Mouse (Mus musculus) C2C12 (cell line): ENCODE results near the gene Gm42517. TPM values are rescaled to one million over a fixed set of nuclear protein-coding genes. Genes with fewer than 3 reads are reported as not detected.

Experiments used
- H3K27me3 ChIP-seq: one replicate; pipeline ENCODE4 v1.6.1; 2011; ENCODE audit not compliant: control insufficient read depth, insufficient read depth, insufficient read length
- H3K36me3 ChIP-seq: one replicate; pipeline ENCODE4 v1.6.1; 2011; ENCODE audit not compliant: control insufficient read depth, insufficient read depth
- H3K4me3 ChIP-seq: one replicate; pipeline ENCODE4 v1.5.1; 2011; ENCODE audit warnings: mild to moderate bottlenecking, control low read depth; ENCODE audit not compliant: poor library complexity, insufficient read depth, severe bottlenecking
- H3K79me2 ChIP-seq: one replicate; pipeline ENCODE4 v1.6.1; 2011; ENCODE audit not compliant: control insufficient read depth, insufficient read depth
- H3K79me3 ChIP-seq: one replicate; pipeline ENCODE4 v1.6.1; 2011; ENCODE audit warnings: low read depth, control low read depth
- H3ac ChIP-seq: one replicate; pipeline ENCODE3; 2011; ENCODE audit warnings: low read depth; ENCODE audit not compliant: control insufficient read depth, insufficient read length
- CEBPB ChIP-seq: IDR thresholded peaks from one replicate; pipeline ENCODE4 v1.6.1; 2011; ENCODE audit warnings: low read depth, mild to moderate bottlenecking, control low read depth, moderate library complexity
- CTCF ChIP-seq: IDR thresholded peaks from one replicate; pipeline ENCODE4 v1.5.1; 2011; ENCODE audit not compliant: control insufficient read depth, insufficient read depth, insufficient read length
- FOSL1 ChIP-seq: IDR thresholded peaks from one replicate; pipeline ENCODE4 v1.8.0; 2011; ENCODE audit warnings: mild to moderate bottlenecking, low read length; ENCODE audit not compliant: poor library complexity, insufficient read depth, severe bottlenecking
- MAX ChIP-seq: IDR thresholded peaks from one replicate; pipeline ENCODE4 v1.6.1; 2011; ENCODE audit warnings: mild to moderate bottlenecking, control low read depth
- MYOD1 ChIP-seq: IDR thresholded peaks from one replicate; pipeline ENCODE4 v1.6.1; 2011; ENCODE audit warnings: low read depth; ENCODE audit not compliant: control insufficient read depth, insufficient read length
- MYOG ChIP-seq: IDR thresholded peaks from one replicate; pipeline ENCODE4 v1.6.1; 2011; ENCODE audit not compliant: control insufficient read depth, insufficient read length; ENCODE audit errors: extremely low read depth
- USF1 ChIP-seq: IDR thresholded peaks from one replicate; pipeline ENCODE4 v1.6.1; 2011; ENCODE audit warnings: low read depth, mild to moderate bottlenecking, control low read depth, moderate library complexity
- polyA plus RNA-seq: library from polyadenylated mRNA; unstranded; fragments of >200 nt; fragmentation: generic; extraction: Trizol; gene quantifications from one replicate; pipeline ENCODE4 v1.2.1, GENCODE M21; 2012; ENCODE audit warnings: missing spikeins

Gene Gm42517
- polyA plus RNA-seq, 1 experiment: 1.1 TPM

- no peaks in the 10 kb centered on the region for H3K79me2 ChIP-seq
- H3K27me3 ChIP-seq: peaks cover 33% of the 10 kb centered on the region
- H3K79me3 ChIP-seq: no peaks in the 10 kb centered on the region
- TF ChIP-seq CEBPB (no peak), MYOG (no peak), CTCF (no peak)
- no peak overlapping the region for H3ac ChIP-seq
- no peak overlapping the region for H3K4me3 ChIP-seq
- H3K36me3 ChIP-seq: no peaks in the 10 kb centered on the region
Observed at GRCm38 (mm10) chr5:108369964-108370363, 2.2 kb upstream of the Gm42517 start.

GRCm38 (mm10) chr5:108368851-108369621 is 1.3 kb upstream of the Gm42517 start:
- H3K36me3 ChIP-seq: no peaks in the 10 kb centered on the region
- H3ac ChIP-seq: peak overlapping the region; percentile 40
- H3K79me2 ChIP-seq: no peaks in the 10 kb centered on the region
- H3K27me3 ChIP-seq: peaks cover 33% of the 10 kb centered on the region
- peak overlapping the region; percentile 6 for H3K4me3 ChIP-seq
- TF ChIP-seq MYOG (no peak), CTCF (no peak), CEBPB (no peak), FOSL1 (no peak)
- no peaks in the 10 kb centered on the region for H3K79me3 ChIP-seq

- no peaks in the 10 kb centered on the region for H3K36me3 ChIP-seq
- H3ac ChIP-seq: no peak overlapping the region
- no peak overlapping the region for H3K4me3 ChIP-seq
- H3K27me3 ChIP-seq: peaks cover 33% of the 10 kb centered on the region
- no peak for TF ChIP-seq MYOG
- no peak for TF ChIP-seq MAX
- no peak for TF ChIP-seq CTCF
- TF ChIP-seq FOSL1: no peak
- no peak for TF ChIP-seq CEBPB
- H3K79me2 ChIP-seq: no peaks in the 10 kb centered on the region
- H3K79me3 ChIP-seq: no peaks in the 10 kb centered on the region
Observed at GRCm38 (mm10) chr5:108368446-108368845, 724 bp upstream of the Gm42517 start.

- Histone ChIP-seq H3ac (peak overlapping the region; percentile 29), H3K27me3 (peaks cover 33% of the 10 kb centered on the region), H3K36me3 (no peaks in the 10 kb centered on the region)
Observed at GRCm38 (mm10) chr5:108366984-108367841, 509 bp downstream of the Gm42517 start.

GRCm38 (mm10) chr5:108366328-108366983 is 1.3 kb downstream of the Gm42517 start:
- H3K79me2 ChIP-seq: no peaks in the 10 kb centered on the region
- no peak overlapping the region for H3K4me3 ChIP-seq
- TF ChIP-seq MYOD1 (no peak), USF1 (no peak), MAX (no peak), MYOG (no peak), CEBPB (no peak), CTCF (no peak), FOSL1 (no peak)
- no peak overlapping the region for H3ac ChIP-seq
- no peaks in the 10 kb centered on the region for H3K36me3 ChIP-seq
- H3K79me3 ChIP-seq: no peaks in the 10 kb centered on the region
- peaks cover 33% of the 10 kb centered on the region for H3K27me3 ChIP-seq

More at GRCm38 (mm10) chr5:108366984-108367841, 509 bp downstream of the Gm42517 start:
- no peaks in the 10 kb centered on the region for H3K79me3 ChIP-seq
- no peaks in the 10 kb centered on the region for H3K79me2 ChIP-seq
- peak overlapping the region; percentile 21 for H3K4me3 ChIP-seq
- TF ChIP-seq CTCF: no peak
- TF ChIP-seq CEBPB: no peak
- no peak for TF ChIP-seq MYOD1
- TF ChIP-seq FOSL1: no peak
- no peak for TF ChIP-seq MYOG
- no peak for TF ChIP-seq USF1
- no peak for TF ChIP-seq MAX

- no peaks in the 10 kb centered on the region for H3K79me3 ChIP-seq
- no peaks in the 10 kb centered on the region for H3K36me3 ChIP-seq
- TF ChIP-seq MYOD1 (no peak), USF1 (no peak), MAX (no peak), MYOG (no peak), CEBPB (no peak), CTCF (no peak), FOSL1 (no peak)
- no peak overlapping the region for H3K4me3 ChIP-seq
- peaks cover 12% of the 10 kb centered on the region for H3K27me3 ChIP-seq
- H3ac ChIP-seq: no peak overlapping the region
- H3K79me2 ChIP-seq: no peaks in the 10 kb centered on the region
Observed at GRCm38 (mm10) chr5:108362330-108362729, 5.4 kb downstream of the Gm42517 start.
